Mouse (Mus musculus) heart, postnatal 0 days (tissue): ENCODE data around the gene Dkk2. TPM values are rescaled to one million over a fixed set of nuclear protein-coding genes. Genes with fewer than 3 reads are reported as not detected.

Source experiments
- ATAC-seq: fragments of 200-750 bp; cut with Nextera tagmentation; 2 replicates; pipeline ENCODE4 v1.8.0; 2017; ENCODE audit warnings: low read depth, moderate number of reproducible peaks, moderate library complexity; ENCODE audit not compliant: insufficient read depth
- DNase-seq: peaks from one replicate; pipeline ENCODE4 v3.0.0-alpha.2; 2016; ENCODE audit warnings: low spot score
- H3K27ac ChIP-seq: fragments of 300-500 bp; sonication (generic); 2 replicates; pipeline ENCODE4 v1.5.1; 2014; ENCODE audit warnings: low read depth, mild to moderate bottlenecking
- H3K27me3 ChIP-seq: fragments of 300-500 bp; sonication (generic); 2 replicates; pipeline ENCODE4 v1.6.1; 2014; ENCODE audit warnings: low read length, mixed read lengths; ENCODE audit not compliant: control insufficient read depth, insufficient read depth
- H3K36me3 ChIP-seq: fragments of 300-500 bp; sonication (generic); replicated peaks from 2 replicates; pipeline ENCODE4 v1.6.1; 2014; ENCODE audit warnings: low read length, mixed read lengths; ENCODE audit not compliant: control insufficient read depth, insufficient read depth
- H3K4me1 ChIP-seq: fragments of 300-500 bp; sonication (generic); 2 replicates; pipeline ENCODE4 v1.6.1; 2014; ENCODE audit warnings: antibody characterized with exemption; ENCODE audit not compliant: control insufficient read depth, insufficient read depth
- H3K4me2 ChIP-seq: fragments of 300-500 bp; sonication (generic); 2 replicates; pipeline ENCODE4 v1.6.1; 2014; ENCODE audit warnings: low read depth, mild to moderate bottlenecking, low read length, moderate library complexity
- H3K4me3 ChIP-seq: fragments of 300-500 bp; sonication (generic); 2 replicates; pipeline ENCODE4 v1.5.1; 2014; ENCODE audit warnings: low read depth, low read length
- H3K9ac ChIP-seq: fragments of 300-500 bp; sonication (generic); replicated peaks from 2 replicates; pipeline ENCODE4 v1.6.1; 2014; ENCODE audit warnings: low read depth, low read length, mixed read lengths
- H3K9me3 ChIP-seq: fragments of 300-500 bp; sonication (generic); replicated peaks from 2 replicates; pipeline ENCODE4 v1.6.1; 2016; ENCODE audit warnings: low read length; ENCODE audit not compliant: control insufficient read depth
- CTCF ChIP-seq: IDR thresholded peaks from 2 replicates; pipeline ENCODE4 v1.5.1; 2016; ENCODE audit warnings: antibody characterized with exemption, control low read depth, low read depth
- EP300 ChIP-seq: IDR thresholded peaks from 2 replicates; pipeline ENCODE4 v1.6.1; 2016; ENCODE audit warnings: antibody characterized with exemption, low read depth
- WGBS: fragments of 180-500 bp; shearing (Covaris S2); extraction: QIAGEN DNeasy Blood & Tissue Kit; methylation state at CpG from one replicate; pipeline ENCODE4 v1.1.7; 2014; 5-methylcytosine and 5-hydroxymethylcytosine counted together
- polyA plus RNA-seq: library from polyadenylated mRNA; unstranded; fragments of >200 nt; fragmentation: Nextera tagmentation; extraction: Ambion mirVana; gene quantifications from 2 replicates; pipeline ENCODE4 v1.2.1, GENCODE M21; 2015
- total RNA-seq: library from RNA; depleted of rRNA; stranded (reverse); fragments of >200 nt; gene quantifications from 2 replicates; pipeline ENCODE4 v1.2.3, GENCODE M21; 2014; ENCODE audit warnings: low replicate concordance

Gene Dkk2
- total and polyA plus RNA-seq, 2 experiments from 2014 or later = 0.08 to 0.40 TPM

DNA sequence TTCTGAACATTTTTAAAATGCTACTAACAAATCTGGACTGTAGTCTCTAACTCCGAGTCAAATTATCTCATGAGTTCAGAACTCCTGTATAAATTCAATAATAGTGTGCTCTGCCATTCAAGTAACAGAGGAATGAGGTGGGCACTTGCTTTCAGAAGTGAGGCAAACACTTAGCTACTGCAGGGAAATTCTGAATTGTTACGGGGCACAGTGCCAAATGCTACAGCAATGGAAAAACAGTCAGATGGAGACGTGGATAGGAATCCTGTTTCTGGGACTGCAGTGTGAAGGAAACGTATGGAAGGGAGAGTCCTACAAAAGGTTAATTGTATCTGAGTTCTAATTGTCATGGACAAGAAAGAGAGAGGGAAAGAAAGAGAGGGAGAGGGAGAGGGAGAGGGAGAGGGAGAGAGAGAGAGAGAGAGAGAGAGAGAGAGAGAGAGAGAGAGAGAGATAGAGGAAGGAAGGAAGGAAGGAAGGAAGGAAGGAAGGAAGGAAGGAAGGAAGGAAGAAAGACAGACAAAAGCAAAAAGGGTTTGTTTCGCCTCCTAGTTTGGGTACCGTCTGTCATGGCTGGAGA is 64.4 kb downstream of the Dkk2 start:
- no peak for ATAC-seq
- Histone ChIP-seq H3K27ac (no peak overlapping the region), H3K4me3 (no peak overlapping the region), H3K27me3 (no peaks in the 10 kb centered on the region), H3K9ac (no peak overlapping the region), H3K4me1 (no peaks in the 10 kb centered on the region), H3K4me2 (no peak overlapping the region), H3K9me3 (no peaks in the 10 kb centered on the region), H3K36me3 (no peaks in the 10 kb centered on the region)
- DNase-seq = no peak
- 43% methylated on average over 6 of the region's 6 CpGs for WGBS
- TF ChIP-seq CTCF = no peak
- TF ChIP-seq EP300 = no peak

DNA sequence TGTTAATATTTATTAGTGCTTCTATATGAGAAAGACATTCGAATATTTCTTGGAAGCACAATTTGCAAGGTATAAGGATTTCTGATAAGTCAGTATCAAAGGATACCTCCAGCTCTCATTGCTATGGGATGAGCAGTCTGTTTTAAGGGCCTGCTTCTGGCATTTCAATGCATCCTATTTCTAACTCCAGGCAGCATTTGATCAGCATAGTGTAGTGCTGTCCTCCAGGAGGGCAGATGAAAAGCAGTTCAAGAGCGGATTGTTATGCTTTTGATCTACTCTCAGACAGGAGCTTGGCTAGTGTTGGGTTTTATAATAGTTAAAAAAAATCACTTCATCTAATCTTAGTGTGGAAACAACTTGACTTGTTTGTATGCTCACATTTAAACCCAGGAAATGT is 73.7 kb downstream of the Dkk2 start:
- H3K9ac ChIP-seq = no peak overlapping the region
- WGBS = 76% methylated on average over 2 of the region's 2 CpGs
- no peak overlapping the region for H3K27ac ChIP-seq
- H3K27me3 ChIP-seq = no peaks in the 10 kb centered on the region
- H3K36me3 ChIP-seq = no peaks in the 10 kb centered on the region
- no peaks in the 10 kb centered on the region for H3K9me3 ChIP-seq
- no peaks in the 10 kb centered on the region for H3K4me1 ChIP-seq
- no peak for DNase-seq
- no peak for ATAC-seq
- H3K4me3 ChIP-seq = no peak overlapping the region
- no peak overlapping the region for H3K4me2 ChIP-seq
- TF ChIP-seq EP300 = no peak
- TF ChIP-seq CTCF = no peak

- Histone ChIP-seq H3K27ac (no peak overlapping the region), H3K4me2 (no peak overlapping the region), H3K4me1 (no peaks in the 10 kb centered on the region), H3K36me3 (no peaks in the 10 kb centered on the region), H3K9me3 (no peaks in the 10 kb centered on the region), H3K27me3 (no peaks in the 10 kb centered on the region), H3K4me3 (no peak overlapping the region), H3K9ac (no peak overlapping the region)
- DNase-seq = no peak
- WGBS = 71% methylated on average over 3 of the region's 3 CpGs
- ATAC-seq = no peak
- TF ChIP-seq EP300 = no peak
- no peak for TF ChIP-seq CTCF
These were observed 83.8 kb downstream of the Dkk2 start for GRCm38 (mm10) chr3:132168911-132169310.

GRCm38 (mm10) chr3:132186888-132187552 is 101.9 kb downstream of the Dkk2 start:
- no peak overlapping the region for H3K27ac ChIP-seq
- DNase-seq (no peak), ATAC-seq (no peak)
- TF ChIP-seq CTCF = no peak
- TF ChIP-seq EP300 = no peak
- H3K27me3 ChIP-seq = no peaks in the 10 kb centered on the region
- no peaks in the 10 kb centered on the region for H3K4me1 ChIP-seq
- H3K36me3 ChIP-seq = no peaks in the 10 kb centered on the region
- no peak overlapping the region for H3K4me2 ChIP-seq
- no peaks in the 10 kb centered on the region for H3K9me3 ChIP-seq
- H3K9ac ChIP-seq = no peak overlapping the region
- WGBS = 80% methylated on average over 12 of the region's 12 CpGs
- H3K4me3 ChIP-seq = no peak overlapping the region

GRCm38 (mm10) chr3:132201950-132202349 is 116.9 kb downstream of the Dkk2 start:
- DNase-seq = no peak
- Histone ChIP-seq H3K4me3 (no peak overlapping the region), H3K4me1 (no peaks in the 10 kb centered on the region), H3K36me3 (no peaks in the 10 kb centered on the region), H3K4me2 (no peak overlapping the region), H3K9ac (no peak overlapping the region), H3K27ac (no peak overlapping the region), H3K9me3 (no peaks in the 10 kb centered on the region), H3K27me3 (no peaks in the 10 kb centered on the region)
- ATAC-seq = no peak
- WGBS = 46% methylated on average over 4 of the region's 4 CpGs
- TF ChIP-seq EP300 (no peak), CTCF (no peak)

DNA sequence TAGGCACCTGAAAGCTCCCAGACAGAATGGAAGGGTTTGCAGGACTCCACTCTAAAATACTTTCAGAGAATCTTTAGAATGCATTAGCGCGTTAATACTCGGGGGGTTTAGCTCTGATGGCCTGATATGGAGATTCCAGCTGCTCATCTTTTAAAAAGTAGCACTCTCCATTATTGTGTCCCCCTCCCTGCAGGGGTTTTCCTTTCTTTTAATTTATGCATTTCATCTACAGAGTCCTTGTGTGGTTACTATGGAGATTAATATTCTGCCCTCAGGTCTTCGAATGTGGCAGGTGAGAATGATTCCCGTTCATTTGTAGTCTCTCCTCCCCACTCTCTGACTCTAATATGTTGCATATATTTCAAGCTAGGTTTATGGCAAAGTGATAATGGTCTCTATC is 117.6 kb downstream of the Dkk2 start:
- Histone ChIP-seq H3K36me3 (no peaks in the 10 kb centered on the region), H3K27me3 (no peaks in the 10 kb centered on the region), H3K9me3 (no peaks in the 10 kb centered on the region), H3K4me3 (no peak overlapping the region), H3K4me2 (no peak overlapping the region), H3K9ac (no peak overlapping the region), H3K27ac (no peak overlapping the region), H3K4me1 (no peaks in the 10 kb centered on the region)
- DNase-seq = no peak
- 77% methylated on average over 5 of the region's 5 CpGs for WGBS
- ATAC-seq = no peak
- TF ChIP-seq CTCF = no peak
- no peak for TF ChIP-seq EP300
